In genomic region chr4:114924971-114925916, GRCm38 (mm10) we compare ENCODE assay signal across 9 mouse cellular contexts. TPM values are rescaled to one million over a fixed set of nuclear protein-coding genes. Genes with fewer than 3 reads are reported as not detected.
DNase-seq lines count a peak whose midpoint lies in the region; ATAC-seq and TF ChIP-seq lines count a peak whose summit lies in the region.
"Had no signal": no experiment of that assay in that cellular context is flagged by ENCODE, and none has a peak within 500 bp of the region (broad histone marks: within the 10 kb centered on the region; RNA-seq: fewer than 3 reads in every experiment).

No protein-coding gene starts in this region.

- no peak overlapping the region for H3ac ChIP-seq in myocyte (ENCODE audit: control insufficient read depth, insufficient read length)

- ATAC-seq in heart, embryonic 11.5 days (replicated peaks; ENCODE audit: insufficient number of reproducible peaks, low FRiP score, low TSS enrichment) = 0 out of 2 replicates have a peak, but pooled peaks have one; percentile 32
- no peak for ATAC-seq in heart, embryonic 14.5 days (ENCODE audit: insufficient number of reproducible peaks, insufficient read depth, low FRiP score, low read depth)
- ATAC-seq in limb, embryonic 12.5 days (ENCODE audit: insufficient number of reproducible peaks, insufficient read depth, low FRiP score, low TSS enrichment, low read depth) = 0 out of 2 replicates have a peak, but pooled peaks have one; percentile 18

- TF ChIP-seq POLR2A in myocyte (IDR thresholded peaks at IDR 0.05; ENCODE audit: insufficient read length, low read depth) = no peak

- no peaks in the 10 kb centered on the region for H3K79me2 ChIP-seq in myocyte (ENCODE audit: control insufficient read depth, insufficient read depth)

- no peaks in the 10 kb centered on the region for H3K9me3 ChIP-seq in heart, embryonic 11.5 days (replicated peaks; ENCODE audit: control insufficient read depth, low read length)
- H3K9me3 ChIP-seq in heart, embryonic 14.5 days (ENCODE audit: control insufficient read depth, low read length) = no peaks in the 10 kb centered on the region
- H3K9me3 ChIP-seq in limb, embryonic 12.5 days = no peaks in the 10 kb centered on the region

- peak overlapping the region; percentile 49 for H3K4me3 ChIP-seq in heart, embryonic 11.5 days (ENCODE audit: low read depth, low read length)
- H3K4me3 ChIP-seq in heart, embryonic 14.5 days (ENCODE audit: control insufficient read depth in 1 of 2, insufficient read depth in 1 of 2, low read depth in 1 of 2, low read length in 2 of 2) = peak overlapping the region; percentile 20 to 40
- peak overlapping the region; percentile 43 for H3K4me3 ChIP-seq in limb, embryonic 12.5 days (replicated peaks)
- H3K4me3 ChIP-seq in myocyte = no peak overlapping the region

- peak overlapping the region; percentile 76 for H3K4me2 ChIP-seq in heart, embryonic 11.5 days
- peak overlapping the region; percentile 74 for H3K4me2 ChIP-seq in heart, embryonic 14.5 days (ENCODE audit: low read length)
- H3K4me2 ChIP-seq in limb, embryonic 12.5 days = peak overlapping the region; percentile 71
- H3K4me2 ChIP-seq in myocyte (ENCODE audit: low read depth) = peak overlapping the region; percentile 45

- no peaks in the 10 kb centered on the region for H3K36me3 ChIP-seq in heart, embryonic 11.5 days (ENCODE audit: control insufficient read depth, insufficient read depth, low read length)
- no peaks in the 10 kb centered on the region for H3K36me3 ChIP-seq in heart, embryonic 14.5 days (ENCODE audit: control insufficient read depth, insufficient read depth, low read length)
- H3K36me3 ChIP-seq in limb, embryonic 12.5 days = no peaks in the 10 kb centered on the region
- H3K36me3 ChIP-seq in myocyte (ENCODE audit: control insufficient read depth, insufficient read depth) = no peaks in the 10 kb centered on the region

- no peak overlapping the region for H3K9ac ChIP-seq in heart, embryonic 11.5 days (ENCODE audit: low read depth, low read length)
- H3K9ac ChIP-seq in heart, embryonic 14.5 days (ENCODE audit: low read length) = no peak overlapping the region
- H3K9ac ChIP-seq in limb, embryonic 12.5 days (replicated peaks) = peak overlapping the region; percentile 37; the same call in 1 of the 2 replicates

- 1% methylated on average over 113 of the region's 125 CpGs for WGBS in heart, embryonic 11.5 days (ENCODE audit: insufficient replicate concordance)
- WGBS in heart, embryonic 14.5 days = under 1% methylated on average over 122 of the region's 125 CpGs
- WGBS in limb, embryonic 12.5 days = under 1% methylated on average over 110 of the region's 125 CpGs

- H3K4me1 ChIP-seq in heart, embryonic 11.5 days (ENCODE audit: control insufficient read depth, insufficient read depth, low read length) = 0 out of 2 replicates have a peak, but pooled peaks cover 2% of the 10 kb centered on the region
- H3K4me1 ChIP-seq in heart, embryonic 14.5 days (ENCODE audit: control insufficient read depth in 2 of 2, insufficient read depth in 2 of 2, low read length in 2 of 2) = peaks cover 0 to 11% of the 10 kb centered on the region in 2 experiments; a peak in 2 of 4 replicates
- H3K4me1 ChIP-seq in limb, embryonic 12.5 days (replicated peaks) = peaks cover 12% of the 10 kb centered on the region

- H3K27me3 ChIP-seq in heart, embryonic 11.5 days (ENCODE audit: control insufficient read depth, insufficient read depth, low read length) = peaks cover 78% of the 10 kb centered on the region
- peaks cover 91% of the 10 kb centered on the region for H3K27me3 ChIP-seq in heart, embryonic 14.5 days (ENCODE audit: control insufficient read depth, insufficient read depth, low read length)
- peaks cover 91% of the 10 kb centered on the region for H3K27me3 ChIP-seq in limb, embryonic 12.5 days
- peaks cover 46% of the 10 kb centered on the region for H3K27me3 ChIP-seq in myocyte (ENCODE audit: control insufficient read depth, insufficient read depth, insufficient read length)

- DNase-seq in heart, adult 8-10 months (ENCODE audit: low spot score) = no peak
- peak; percentile 45 for DNase-seq in adrenal gland, postnatal 10 days
- no peak for DNase-seq in frontal cortex, adult 2 months (ENCODE audit: extremely low spot score in 1 of 2, low spot score in 1 of 2)
- no peak for DNase-seq in natural killer cell, adult 2 months (ENCODE audit: low spot score in 2 of 2)

- no peak overlapping the region for H3K27ac ChIP-seq in heart, embryonic 11.5 days (ENCODE audit: low read depth, low read length)
- no peak overlapping the region for H3K27ac ChIP-seq in heart, embryonic 14.5 days (replicated peaks in 1 of 2; ENCODE audit: control insufficient read depth in 1 of 2, insufficient read depth in 1 of 2, low read depth in 2 of 2, low read length in 2 of 2)
- no peak overlapping the region for H3K27ac ChIP-seq in limb, embryonic 12.5 days

TF ChIP-seq in myocyte, 11 proteins besides CTCF, POLR2A, EP300 and RAD21:
- no peak for TF ChIP-seq SRF (IDR thresholded peaks at IDR 0.05; ENCODE audit: control insufficient read depth, insufficient read length, low read depth)
- TF ChIP-seq USF1 (IDR thresholded peaks at IDR 0.05; ENCODE audit: low read depth) = no peak
- no peak for TF ChIP-seq TCF12 (IDR thresholded peaks at IDR 0.05; ENCODE audit: insufficient read depth, poor library complexity, severe bottlenecking)
TF ChIP-seq in myocyte: peak in this region for 0.

RNA-seq across cellular contexts. Expression of gene Foxe3, which starts 0.6 kb away (rescaled TPM):
- not detected in 2 replicates for polyA plus RNA-seq in heart, embryonic 11.5 days (2014; fragmentation: Nextera tagmentation; extraction: Ambion mirVana)
- total RNA-seq in heart, adult 8-10 months (2022) = not detected
- not detected for total RNA-seq in adrenal gland, postnatal 10 days (2021)
- polyA plus RNA-seq in heart, embryonic 14.5 days (2014; fragmentation: Nextera tagmentation; extraction: Ambion mirVana) = not detected in 2 replicates
- not detected in 2 replicates for polyA plus RNA-seq in limb, embryonic 12.5 days (2016; fragmentation: Nextera tagmentation; extraction: Ambion mirVana)
- not detected for polyA plus RNA-seq in myocyte (2012; fragmentation: generic; extraction: Trizol)
- polyA plus RNA-seq in frontal cortex, adult 2 months (2012; rRNA removed) = 0.18 and 0.29 TPM in 2 replicates
- total RNA-seq: heart, postnatal 10 days had no signal

RNA-seq across cellular contexts. Expression of gene Foxd2, which starts 16.6 kb away (rescaled TPM):
- 0.14 and 0.17 TPM in 2 replicates for polyA plus RNA-seq in heart, embryonic 11.5 days (2014; fragmentation: Nextera tagmentation; extraction: Ambion mirVana)
- total RNA-seq in heart, adult 8-10 months (2022) = under 1 TPM; 0.16 to 0.38 (median 0.22) TPM
- total RNA-seq in adrenal gland, postnatal 10 days (2021) = 1 to 10 TPM; 1.5 to 1.6 TPM
- polyA plus RNA-seq in heart, embryonic 14.5 days (2014; fragmentation: Nextera tagmentation; extraction: Ambion mirVana) = not detected in 2 replicates
- 1.4 and 1.9 TPM in 2 replicates for polyA plus RNA-seq in limb, embryonic 12.5 days (2016; fragmentation: Nextera tagmentation; extraction: Ambion mirVana)
- 0.65 TPM for polyA plus RNA-seq in myocyte (2012; fragmentation: generic; extraction: Trizol)
- 0.25 and 0.32 TPM in 2 replicates for polyA plus RNA-seq in frontal cortex, adult 2 months (2012; rRNA removed)
